Mouse (Mus musculus) hindbrain, embryonic 15.5 days (tissue): ENCODE results near the gene Spock2. TPM values are rescaled to one million over a fixed set of nuclear protein-coding genes. Genes with fewer than 3 reads are reported as not detected.
"Not testable (repeated sequence)": the region's sequence is repeated elsewhere in the genome, so short reads cannot be mapped to it uniquely, and the experiment has no call there.

ENCODE experiments used
- ATAC-seq: fragments of 200-750 bp; cut with Nextera tagmentation; 2 replicates; pipeline ENCODE4 v1.8.0; 2017; ENCODE audit warnings: low read depth, moderate number of reproducible peaks, moderate TSS enrichment; ENCODE audit not compliant: low FRiP score
- H3K27ac ChIP-seq: fragments of 300-500 bp; sonication (generic); replicated peaks from 2 replicates; pipeline ENCODE4 v1.5.1; 2015; ENCODE audit warnings: mild to moderate bottlenecking, inconsistent platforms
- H3K27me3 ChIP-seq: fragments of 300-500 bp; sonication (generic); 2 replicates; pipeline ENCODE4 v1.6.1; 2015; ENCODE audit warnings: control low read depth, inconsistent platforms
- H3K36me3 ChIP-seq: fragments of 300-500 bp; sonication (generic); 2 replicates; pipeline ENCODE4 v1.6.1; 2015; ENCODE audit warnings: control low read depth, inconsistent platforms
- H3K4me1 ChIP-seq: fragments of 300-500 bp; sonication (generic); replicated peaks from 2 replicates; pipeline ENCODE4 v1.6.1; 2015; ENCODE audit warnings: control low read depth, inconsistent platforms
- H3K4me2 ChIP-seq: fragments of 300-500 bp; sonication (generic); 2 replicates; pipeline ENCODE4 v1.6.1; 2015; ENCODE audit warnings: moderate library complexity, mild to moderate bottlenecking, inconsistent platforms
- H3K4me3 ChIP-seq: fragments of 300-500 bp; sonication (generic); 2 replicates; pipeline ENCODE4 v1.5.1; 2015; ENCODE audit warnings: mild to moderate bottlenecking, inconsistent platforms
- H3K9ac ChIP-seq: fragments of 300-500 bp; sonication (generic); 2 replicates; pipeline ENCODE4 v1.6.1; 2015; ENCODE audit warnings: inconsistent platforms
- H3K9me3 ChIP-seq: fragments of 300-500 bp; sonication (generic); 2 replicates; pipeline ENCODE4 v1.6.1; 2016; ENCODE audit warnings: control low read depth, inconsistent platforms
- WGBS: fragments of 180-500 bp; shearing (Covaris S2); methylation state at CpG from one replicate; pipeline ENCODE4 v1.1.7; 2015; 5-methylcytosine and 5-hydroxymethylcytosine counted together
- polyA plus RNA-seq: library from polyadenylated mRNA; unstranded; fragments of >200 nt; fragmentation: Nextera tagmentation; extraction: Ambion mirVana; gene quantifications from 2 replicates; pipeline ENCODE4 v1.2.1, GENCODE M21; 2015

The Spock2 gene
- polyA plus RNA-seq, 1 experiment from 2014 or later = 113 TPM

GRCm38 (mm10) chr10:60158144-60158543, 52.1 kb downstream of the Spock2 start:
- Histone ChIP-seq H3K27ac (no peak overlapping the region), H3K9ac (no peak overlapping the region), H3K4me1 (0 out of 2 replicates have a peak, but pooled peaks cover 3% of the 10 kb centered on the region), H3K4me3 (no peak overlapping the region), H3K9me3 (no peaks in the 10 kb centered on the region), H3K36me3 (no peaks in the 10 kb centered on the region), H3K4me2 (no peak overlapping the region), H3K27me3 (no peaks in the 10 kb centered on the region)
- ATAC-seq = no peak
- 97% methylated on average over 3 of the region's 3 CpGs for WGBS

- not testable (repeated sequence) for H3K4me1 ChIP-seq, H3K4me3 ChIP-seq, H3K27ac ChIP-seq, ATAC-seq, H3K27me3 ChIP-seq, H3K4me2 ChIP-seq, H3K9me3 ChIP-seq, H3K9ac ChIP-seq, H3K36me3 ChIP-seq
- 82% methylated on average over 3 of the region's 3 CpGs for WGBS
Measured at GRCm38 (mm10) chr10:60161397-60161796, 55.4 kb downstream of the Spock2 start.

GRCm38 (mm10) chr10:60162184-60162972, 56.4 kb downstream of the Spock2 start:
- not testable (repeated sequence) for H3K27me3 ChIP-seq, ATAC-seq, H3K27ac ChIP-seq, H3K4me2 ChIP-seq, H3K4me1 ChIP-seq, H3K36me3 ChIP-seq, H3K9me3 ChIP-seq, H3K9ac ChIP-seq, H3K4me3 ChIP-seq
- WGBS = 80% methylated on average over 8 of the region's 8 CpGs

- Histone ChIP-seq H3K9ac (no peak overlapping the region), H3K9me3 (no peaks in the 10 kb centered on the region), H3K27me3 (no peaks in the 10 kb centered on the region), H3K4me1 (no peaks in the 10 kb centered on the region), H3K36me3 (no peaks in the 10 kb centered on the region), H3K4me2 (no peak overlapping the region), H3K27ac (no peak overlapping the region), H3K4me3 (no peak overlapping the region)
- 91% methylated on average over 6 of the region's 6 CpGs for WGBS
- ATAC-seq = no peak
Measured at GRCm38 (mm10) chr10:60162973-60163255, 56.9 kb downstream of the Spock2 start.

- no peaks in the 10 kb centered on the region for H3K36me3 ChIP-seq
- no peak overlapping the region for H3K4me2 ChIP-seq
- no peaks in the 10 kb centered on the region for H3K27me3 ChIP-seq
- H3K4me3 ChIP-seq = no peak overlapping the region
- 61% methylated on average over 1 of the region's 1 CpGs for WGBS
- no peak overlapping the region for H3K27ac ChIP-seq
- H3K9me3 ChIP-seq = no peaks in the 10 kb centered on the region
- no peaks in the 10 kb centered on the region for H3K4me1 ChIP-seq
- no peak for ATAC-seq
- H3K9ac ChIP-seq = no peak overlapping the region
Measured at GRCm38 (mm10) chr10:60164869-60165268, 58.9 kb downstream of the Spock2 start.

- Histone ChIP-seq H3K4me3 (no peak overlapping the region), H3K36me3 (no peaks in the 10 kb centered on the region), H3K4me2 (no peak overlapping the region), H3K4me1 (no peaks in the 10 kb centered on the region), H3K27me3 (no peaks in the 10 kb centered on the region), H3K9me3 (no peaks in the 10 kb centered on the region), H3K27ac (no peak overlapping the region), H3K9ac (no peak overlapping the region)
- no peak for ATAC-seq
- WGBS = 14% methylated on average over 3 of the region's 3 CpGs
Measured at GRCm38 (mm10) chr10:60166068-60166467, 60.0 kb downstream of the Spock2 start.

GRCm38 (mm10) chr10:60168306-60168705, 62.3 kb downstream of the Spock2 start:
- 65% methylated on average over 2 of the region's 2 CpGs for WGBS
- H3K27ac ChIP-seq = no peak overlapping the region
- no peaks in the 10 kb centered on the region for H3K36me3 ChIP-seq
- no peaks in the 10 kb centered on the region for H3K9me3 ChIP-seq
- peaks cover 6% of the 10 kb centered on the region; the same call in 1 of the 2 replicates for H3K4me1 ChIP-seq
- no peak overlapping the region for H3K9ac ChIP-seq
- no peaks in the 10 kb centered on the region for H3K27me3 ChIP-seq
- H3K4me3 ChIP-seq = no peak overlapping the region
- no peak for ATAC-seq
- no peak overlapping the region for H3K4me2 ChIP-seq

- no peak overlapping the region for H3K4me2 ChIP-seq
- no peaks in the 10 kb centered on the region for H3K36me3 ChIP-seq
- no peak overlapping the region for H3K4me3 ChIP-seq
- no peak overlapping the region for H3K27ac ChIP-seq
- no peak overlapping the region for H3K9ac ChIP-seq
- 44% methylated on average over 3 of the region's 3 CpGs for WGBS
- H3K27me3 ChIP-seq = no peaks in the 10 kb centered on the region
- H3K4me1 ChIP-seq = peaks cover 7% of the 10 kb centered on the region; the same call in 1 of the 2 replicates
- no peaks in the 10 kb centered on the region for H3K9me3 ChIP-seq
- ATAC-seq = no peak
Measured at GRCm38 (mm10) chr10:60168960-60169359, 62.9 kb downstream of the Spock2 start.

- H3K27me3 ChIP-seq = no peaks in the 10 kb centered on the region
- no peak for ATAC-seq
- H3K9me3 ChIP-seq = no peaks in the 10 kb centered on the region
- H3K9ac ChIP-seq = no peak overlapping the region
- peaks cover 7% of the 10 kb centered on the region; the same call in 1 of the 2 replicates for H3K4me1 ChIP-seq
- WGBS = 81% methylated on average over 10 of the region's 10 CpGs
- no peak overlapping the region for H3K27ac ChIP-seq
- H3K4me3 ChIP-seq = no peak overlapping the region
- no peaks in the 10 kb centered on the region for H3K36me3 ChIP-seq
- no peak overlapping the region for H3K4me2 ChIP-seq
Measured at GRCm38 (mm10) chr10:60170326-60171089, 64.5 kb downstream of the Spock2 start.

- H3K9me3 ChIP-seq = no peaks in the 10 kb centered on the region
Measured at GRCm38 (mm10) chr10:60171368-60171767, 65.3 kb downstream of the Spock2 start.

GRCm38 (mm10) chr10:60172306-60172705, 66.3 kb downstream of the Spock2 start:
- 95% methylated on average over 4 of the region's 4 CpGs for WGBS
- no peak for ATAC-seq

More at GRCm38 (mm10) chr10:60171368-60171767, 65.3 kb downstream of the Spock2 start:
- Histone ChIP-seq H3K4me2 (no peak overlapping the region), H3K4me1 (peaks cover 7% of the 10 kb centered on the region; the same call in 1 of the 2 replicates), H3K9ac (no peak overlapping the region), H3K27ac (no peak overlapping the region), H3K27me3 (no peaks in the 10 kb centered on the region), H3K36me3 (no peaks in the 10 kb centered on the region), H3K4me3 (no peak overlapping the region)
- no peak for ATAC-seq
- 97% methylated on average over 5 of the region's 5 CpGs for WGBS

GRCm38 (mm10) chr10:60173035-60173434, 67.0 kb downstream of the Spock2 start:
- no peak; the same call in 1 of the 2 replicates for ATAC-seq
- Histone ChIP-seq H3K9ac (no peak overlapping the region), H3K27ac (no peak overlapping the region), H3K27me3 (no peaks in the 10 kb centered on the region), H3K9me3 (no peaks in the 10 kb centered on the region), H3K4me3 (no peak overlapping the region), H3K36me3 (no peaks in the 10 kb centered on the region), H3K4me1 (peaks cover 7% of the 10 kb centered on the region; the same call in 1 of the 2 replicates), H3K4me2 (no peak overlapping the region)
- 55% methylated on average over 10 of the region's 10 CpGs for WGBS

More at GRCm38 (mm10) chr10:60172306-60172705, 66.3 kb downstream of the Spock2 start:
- H3K27ac ChIP-seq = no peak overlapping the region
- H3K36me3 ChIP-seq = no peaks in the 10 kb centered on the region
- peaks cover 7% of the 10 kb centered on the region; the same call in 1 of the 2 replicates for H3K4me1 ChIP-seq
- H3K4me2 ChIP-seq = no peak overlapping the region
- no peak overlapping the region for H3K9ac ChIP-seq
- H3K4me3 ChIP-seq = no peak overlapping the region
- H3K27me3 ChIP-seq = no peaks in the 10 kb centered on the region
- no peaks in the 10 kb centered on the region for H3K9me3 ChIP-seq
